Mouse (Mus musculus): ENCODE measurements at regions not wholly inside any gene's neighbourhood (a gene's known extent, or its start where the extent isn't known, plus 50 kb on each side); places are given as distances from the start of the nearest gene placed in this dataset.

DNA sequence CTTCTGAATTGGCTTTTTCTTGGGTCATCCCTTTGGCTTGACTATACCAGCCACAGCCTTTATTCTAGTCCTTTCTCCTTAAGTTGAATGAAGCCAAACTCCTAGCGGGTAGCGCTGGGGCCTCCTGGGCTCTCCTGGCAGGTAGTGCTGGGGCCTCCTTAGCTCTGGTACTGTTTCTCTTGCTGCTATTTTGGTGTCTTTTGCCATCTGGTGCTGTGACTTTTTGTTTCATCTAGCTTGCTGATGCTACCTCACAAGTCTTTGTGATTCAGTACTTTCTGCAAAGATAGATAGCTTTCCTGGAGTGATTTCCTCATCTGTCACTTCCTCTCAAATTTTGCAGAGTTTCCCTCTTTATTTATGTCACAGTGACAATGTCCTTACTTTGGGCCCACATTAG is 90.1 kb downstream of the Tmem200c start:
- Histone ChIP-seq H3K4me3 (no peak overlapping the region), H3K27ac (no peak overlapping the region)
- no peak for DNase-seq
- TF ChIP-seq CTCF (IDR thresholded peaks at IDR 0.05), result no peak
- intact Hi-C loops (cut with DNase I), result no loop called here

DNA sequence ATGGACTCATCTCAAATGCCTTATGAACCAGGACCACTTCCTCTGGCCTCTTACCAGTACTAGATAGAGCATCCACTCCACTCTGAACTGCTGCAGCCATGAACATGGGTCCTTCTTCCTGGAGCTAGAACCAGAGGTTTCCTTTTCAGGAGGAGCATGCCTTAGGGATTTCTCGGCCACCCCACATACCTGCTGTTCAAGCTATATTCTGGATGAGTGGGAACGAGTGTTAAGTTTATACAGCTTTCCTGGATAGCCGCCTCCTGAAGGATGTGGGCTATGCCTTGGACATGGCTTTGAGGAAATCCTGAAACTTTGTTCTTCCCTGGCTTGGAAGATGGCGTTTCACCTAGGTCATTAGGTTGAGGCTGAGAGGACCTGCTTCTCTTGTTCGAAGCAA is 91.8 kb downstream of the Tmem200c start:
- no peak for DNase-seq
- no peak for TF ChIP-seq CTCF (IDR thresholded peaks at IDR 0.05)
- Histone ChIP-seq H3K4me3 (no peak overlapping the region), H3K27ac (no peak overlapping the region)
- intact Hi-C loops (cut with DNase I), result no loop called here

DNA sequence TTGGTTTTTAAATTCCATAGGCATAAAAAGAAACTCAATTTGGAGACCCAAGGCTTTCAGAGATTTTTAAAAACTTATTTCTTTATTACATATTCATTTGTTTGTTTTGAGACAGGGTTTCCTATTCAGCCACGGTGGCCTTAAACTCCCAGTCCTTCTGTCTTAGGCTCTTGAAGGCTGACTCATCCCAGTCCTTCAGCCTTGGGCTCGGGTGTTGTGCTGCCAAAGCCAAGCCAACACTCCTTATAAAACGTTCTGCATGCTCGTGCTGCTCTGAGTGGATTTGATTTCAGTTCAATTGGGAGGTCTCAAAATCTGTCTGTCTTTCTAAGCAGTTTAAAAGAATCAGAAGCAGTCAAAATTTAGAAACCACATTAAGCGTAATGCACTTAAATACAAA is 96.8 kb downstream of the Tmem200c start:
- Histone ChIP-seq H3K27ac (no peak overlapping the region), H3K4me3 (no peak overlapping the region)
- intact Hi-C loops (cut with DNase I), result no loop called here
- TF ChIP-seq CTCF (IDR thresholded peaks at IDR 0.05), result no peak
- DNase-seq, result no peak

DNA sequence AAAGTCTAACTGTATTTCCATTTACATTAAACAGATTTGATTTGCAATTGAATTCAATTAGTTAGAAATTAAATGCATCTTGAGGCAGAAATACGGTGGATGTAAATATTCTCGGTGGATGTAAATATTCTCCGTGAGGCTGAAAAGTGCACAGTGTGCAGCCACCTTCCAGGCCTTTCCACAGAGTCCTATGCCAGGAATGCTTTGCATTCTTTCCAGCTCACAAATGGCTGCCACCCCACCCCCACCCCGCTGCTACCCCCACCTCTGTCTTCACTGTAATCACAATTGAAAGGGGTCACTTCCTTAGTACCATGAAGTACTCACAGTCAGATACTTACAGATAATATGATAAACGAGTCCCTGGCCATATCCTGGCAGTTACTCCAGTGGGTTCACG is 101.0 kb downstream of the Tmem200c start:
- H3K27ac ChIP-seq, result no peak overlapping the region
- DNase-seq, result no peak
- no peak overlapping the region for H3K4me3 ChIP-seq
- intact Hi-C loops (cut with DNase I), result no loop called here
- no peak for TF ChIP-seq CTCF (IDR thresholded peaks at IDR 0.05)

DNA sequence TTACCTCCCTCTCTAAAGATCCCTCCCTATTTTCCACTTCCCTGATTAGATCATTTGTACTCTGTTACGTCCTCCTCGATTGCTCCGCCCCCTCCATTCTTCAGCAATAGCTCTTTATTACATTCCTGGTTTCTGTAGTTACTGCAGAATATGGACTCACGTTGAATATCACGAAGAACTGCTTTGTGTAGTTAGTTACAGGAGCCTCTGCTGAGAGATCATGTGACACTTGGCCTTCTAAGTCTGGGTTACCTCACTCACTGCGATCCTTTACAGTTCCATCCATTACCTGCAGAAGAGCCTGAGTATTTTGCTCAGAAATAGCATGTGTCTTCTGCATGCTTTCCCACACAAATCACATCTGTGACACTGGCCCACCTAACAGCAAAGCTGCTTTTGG is 102.3 kb downstream of the Tmem200c start:
- intact Hi-C loops (cut with DNase I), result no loop called here
- DNase-seq, result no peak
- TF ChIP-seq CTCF (IDR thresholded peaks at IDR 0.05), result no peak
- H3K4me3 ChIP-seq, result no peak overlapping the region
- no peak overlapping the region for H3K27ac ChIP-seq

DNA sequence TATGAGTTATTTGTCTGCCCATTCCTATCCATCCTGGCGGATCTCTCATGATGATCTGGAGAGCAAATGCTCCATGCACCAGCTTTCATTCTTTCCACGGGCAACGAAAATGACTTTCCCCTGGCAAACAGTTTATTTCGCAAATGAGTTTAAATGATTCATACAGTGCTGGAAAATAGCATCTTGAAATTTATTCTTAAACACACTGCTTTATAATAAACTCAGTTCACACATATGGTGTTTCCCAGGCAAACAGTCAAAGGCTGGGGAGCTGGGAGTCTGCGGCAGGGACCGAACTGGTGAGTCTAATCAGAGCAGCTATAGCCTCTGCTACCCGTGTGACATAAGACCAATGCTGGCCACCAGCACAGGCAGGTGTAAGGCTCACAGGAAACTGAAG is 106.8 kb downstream of the Tmem200c start:
- no peak overlapping the region for H3K4me3 ChIP-seq
- peak overlapping the region; percentile 25 for H3K27ac ChIP-seq
- intact Hi-C loops (cut with DNase I), result no loop called here
- DNase-seq, result no peak
- no peak for TF ChIP-seq CTCF (IDR thresholded peaks at IDR 0.05)

DNA sequence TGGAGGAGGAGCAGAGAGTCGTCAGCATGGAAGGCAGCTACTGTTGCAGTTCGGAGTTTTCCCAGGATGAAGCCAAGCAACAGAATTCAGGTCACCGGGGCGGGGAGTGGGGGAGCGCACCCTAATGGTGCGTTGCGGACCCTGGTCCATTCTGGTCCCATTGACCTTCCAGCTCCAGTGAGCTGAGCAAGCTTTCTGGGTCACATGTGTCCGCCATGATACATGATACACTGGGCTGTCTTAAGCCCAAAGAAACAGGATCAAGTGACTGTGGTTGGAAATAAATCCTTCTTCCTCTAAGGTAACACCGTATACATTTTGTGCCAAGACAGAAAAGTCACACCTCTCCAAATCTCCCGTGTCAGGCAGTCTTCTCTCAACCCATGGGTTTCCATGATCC is 107.6 kb downstream of the Tmem200c start:
- intact Hi-C loops (cut with DNase I), result no loop called here
- TF ChIP-seq CTCF (IDR thresholded peaks at IDR 0.05), result no peak
- no peak overlapping the region for H3K4me3 ChIP-seq
- DNase-seq, result peak; percentile 41
- H3K27ac ChIP-seq, result peak overlapping the region; percentile 25

DNA sequence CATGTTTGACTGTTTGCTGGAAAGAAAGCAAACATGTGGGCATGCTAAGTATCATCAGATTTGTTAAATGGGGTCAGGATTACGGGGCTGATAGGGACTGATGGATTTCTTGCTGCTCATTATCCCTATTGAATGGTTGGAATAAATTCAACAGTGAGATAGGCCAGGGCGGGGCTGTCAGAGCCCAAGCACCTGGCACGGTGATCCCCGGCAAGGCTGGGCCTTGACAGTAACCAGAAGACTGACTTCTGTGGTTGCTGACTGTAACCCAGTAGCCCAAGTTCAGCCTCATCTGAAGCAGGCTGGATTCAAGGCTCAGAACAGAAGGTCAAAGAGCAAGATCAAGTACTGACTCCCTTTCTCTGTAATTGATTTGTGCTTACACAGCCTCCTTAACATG is 109.6 kb downstream of the Tmem200c start:
- no peak for TF ChIP-seq CTCF (IDR thresholded peaks at IDR 0.05)
- Histone ChIP-seq H3K4me3 (no peak overlapping the region), H3K27ac (no peak overlapping the region)
- no peak for DNase-seq
- intact Hi-C loops (cut with DNase I), result no loop called here

DNA sequence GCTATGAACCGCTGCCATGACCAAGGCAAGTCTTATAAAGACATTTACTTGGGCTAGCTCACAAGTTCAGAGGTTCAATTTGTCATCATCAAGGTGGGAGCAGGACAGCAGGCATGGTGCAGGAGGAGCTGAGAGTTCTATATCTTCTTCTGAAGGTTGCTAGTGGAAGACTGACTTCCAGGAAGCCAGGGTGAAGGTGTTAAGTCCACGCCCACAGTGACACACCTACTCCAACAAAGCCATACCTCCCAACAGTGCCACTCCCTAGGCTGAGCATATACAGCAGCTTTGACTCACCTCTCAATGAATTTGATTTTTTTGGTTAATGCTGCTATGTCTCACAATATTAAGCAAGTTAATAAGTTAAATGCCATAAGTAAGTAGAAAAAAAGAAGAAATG is 119.2 kb upstream of the Epb41l3 start:
- intact Hi-C loops (cut with DNase I), result no loop called here

DNA sequence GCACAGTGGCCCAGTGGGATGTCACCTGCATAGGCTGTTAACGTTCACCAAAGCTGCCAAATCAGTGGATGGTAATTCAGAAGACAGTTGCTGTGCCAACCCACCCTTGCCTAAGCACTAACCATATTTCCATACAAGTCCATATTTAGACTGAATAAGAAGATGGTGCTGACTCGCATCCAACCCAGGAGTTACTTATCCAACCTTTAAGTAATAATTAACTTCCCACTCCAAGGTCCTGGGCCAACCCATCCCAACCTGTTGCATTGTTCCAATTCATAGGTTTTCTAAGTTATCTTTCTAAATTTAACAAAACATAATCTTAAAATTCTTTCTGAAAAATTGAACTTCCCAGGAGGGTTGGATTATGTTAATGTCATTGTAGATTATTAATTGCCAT is 114.3 kb upstream of the Epb41l3 start:
- TF ChIP-seq CTCF (IDR thresholded peaks at IDR 0.05), result no peak
- intact Hi-C loops (cut with DNase I), result no loop called here
- Histone ChIP-seq H3K27ac (no peak overlapping the region), H3K4me3 (no peak overlapping the region)
- DNase-seq, result no peak

More for the DNA sequence above, 119.2 kb upstream of the Epb41l3 start:
- DNase-seq, result no peak
- Histone ChIP-seq H3K4me3 (no peak overlapping the region), H3K27ac (no peak overlapping the region)
- no peak for TF ChIP-seq CTCF (IDR thresholded peaks at IDR 0.05)

DNA sequence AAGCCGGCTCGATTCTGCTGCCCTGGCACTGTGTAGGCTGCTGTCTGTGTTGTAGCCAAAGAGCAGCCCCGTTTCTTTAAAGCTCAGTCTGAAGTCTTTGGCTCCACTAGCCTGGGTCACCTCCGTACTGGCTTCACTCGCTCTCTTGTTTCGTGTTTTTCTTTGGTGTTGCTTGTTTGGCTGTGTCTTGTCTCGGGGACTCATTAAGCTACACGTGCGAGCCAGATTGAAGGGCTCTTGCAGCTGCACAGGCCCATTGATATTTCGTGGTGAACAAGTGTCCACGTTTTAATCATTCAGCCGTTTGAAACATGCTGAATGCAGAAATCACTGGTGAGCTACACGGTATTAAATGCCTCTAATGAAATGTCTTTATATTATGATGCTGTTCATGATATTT is 99.9 kb upstream of the Epb41l3 start:
- no peak overlapping the region for H3K27ac ChIP-seq
- TF ChIP-seq CTCF (IDR thresholded peaks at IDR 0.05), result no peak
- intact Hi-C loops (cut with DNase I), result no loop called here
- no peak overlapping the region for H3K4me3 ChIP-seq
- DNase-seq, result no peak

DNA sequence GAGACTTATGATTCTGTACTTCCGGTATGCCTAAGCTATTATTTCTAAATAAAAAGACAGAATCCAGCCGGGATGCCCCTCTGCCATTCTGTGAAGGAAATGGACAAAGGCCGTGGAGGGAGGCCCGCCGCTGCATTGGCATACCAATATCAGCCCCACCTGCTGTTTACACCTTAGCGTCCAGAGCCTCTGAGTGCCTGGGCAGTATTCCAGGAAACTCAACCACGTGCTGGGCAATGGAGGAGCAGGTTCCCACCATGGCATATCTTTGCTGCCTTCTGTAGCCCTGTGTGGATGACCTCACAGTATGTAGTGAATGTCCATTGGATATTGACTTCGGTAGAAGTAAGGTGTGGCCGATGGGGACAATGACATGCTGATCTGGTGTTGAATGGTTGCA is 97.3 kb upstream of the Epb41l3 start:
- no peak for TF ChIP-seq CTCF (IDR thresholded peaks at IDR 0.05)
- no peak for DNase-seq
- Histone ChIP-seq H3K27ac (no peak overlapping the region), H3K4me3 (no peak overlapping the region)
- intact Hi-C loops (cut with DNase I), result no loop called here

DNA sequence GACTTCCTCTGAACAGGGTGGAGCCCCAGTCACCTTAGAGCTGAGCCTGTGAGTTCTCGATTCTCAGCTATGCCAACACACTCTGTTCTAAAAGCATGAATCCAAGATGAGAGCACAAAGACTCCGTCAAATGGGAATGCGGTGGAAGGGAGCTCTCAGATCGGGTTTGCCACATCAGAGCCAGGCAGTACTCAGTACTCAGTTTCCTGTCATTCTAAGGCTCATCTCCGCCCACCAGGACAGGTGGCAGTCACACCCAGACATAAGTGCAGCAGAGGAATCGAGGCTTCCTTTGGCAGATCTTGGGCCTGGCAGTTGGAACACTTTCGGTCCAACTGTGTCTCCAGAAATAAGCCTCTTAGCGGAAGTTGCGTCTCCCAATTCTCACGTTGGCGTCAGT is 94.4 kb upstream of the Epb41l3 start:
- intact Hi-C loops (cut with DNase I), result no loop called here
- no peak for DNase-seq
- H3K27ac ChIP-seq, result no peak overlapping the region
- no peak overlapping the region for H3K4me3 ChIP-seq
- TF ChIP-seq CTCF (IDR thresholded peaks at IDR 0.05), result no peak

DNA sequence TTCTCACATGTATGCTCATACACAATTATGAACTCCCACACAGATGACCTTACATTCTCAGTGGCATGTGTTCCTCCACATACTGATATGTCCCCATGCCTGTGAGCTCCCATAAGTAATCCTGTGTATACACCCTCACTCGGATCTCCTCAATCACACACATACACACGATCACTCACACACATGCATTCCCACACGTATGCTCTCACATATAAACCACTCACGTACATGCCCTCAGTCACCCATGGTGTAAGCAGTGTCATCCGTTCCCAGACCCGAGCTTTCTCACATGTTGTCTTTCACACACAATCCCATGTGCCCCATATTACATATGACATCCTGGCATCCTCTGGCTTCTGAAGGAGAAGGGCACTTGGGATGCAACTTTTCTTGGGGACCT is 93.4 kb upstream of the Epb41l3 start:
- intact Hi-C loops (cut with DNase I), result no loop called here
- Histone ChIP-seq H3K27ac (no peak overlapping the region), H3K4me3 (no peak overlapping the region)
- no peak for DNase-seq
- no peak for TF ChIP-seq CTCF (IDR thresholded peaks at IDR 0.05)

DNA sequence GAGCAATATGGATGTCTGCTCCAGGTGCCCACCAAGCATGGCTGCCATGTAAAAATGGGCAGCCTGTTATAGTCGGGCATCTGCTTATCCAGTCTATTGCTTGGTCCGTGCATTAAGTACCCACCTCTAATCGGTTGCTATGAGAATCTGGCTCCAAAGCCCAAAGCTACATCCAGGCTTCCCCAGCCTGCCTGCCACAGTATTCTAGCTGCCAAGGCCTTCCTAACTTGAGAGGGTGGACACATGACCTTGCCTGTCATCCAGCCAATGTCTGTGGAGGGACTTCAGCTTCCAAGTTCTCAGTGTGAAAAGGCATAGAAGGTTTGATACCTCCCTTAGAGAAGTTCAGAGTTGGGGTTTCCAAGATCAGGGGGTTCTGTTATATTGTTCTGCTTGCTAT is 75.6 kb upstream of the Epb41l3 start:
- DNase-seq, result no peak
- intact Hi-C loops (cut with DNase I), result no loop called here
- Histone ChIP-seq H3K27ac (no peak overlapping the region), H3K4me3 (no peak overlapping the region)
- no peak for TF ChIP-seq CTCF (IDR thresholded peaks at IDR 0.05)

All from gastrocnemius, adult 2 months (tissue).